Mouse (Mus musculus): ENCODE measurements around the gene Ccnt2. TPM values are rescaled to one million over a fixed set of nuclear protein-coding genes. Genes with fewer than 3 reads are reported as not detected.

Ccnt2 gene
- polyA plus RNA-seq, 1 experiment: 45.0 TPM

GRCm38 (mm10) chr1:127785882-127786281 lies 11.9 kb downstream of the Ccnt2 start:
- H3K4me1 ChIP-seq (ENCODE audit: control insufficient read depth, insufficient read depth, low read length): peaks cover 43% of the 10 kb centered on the region
- TF ChIP-seq CTCF (IDR thresholded peaks at IDR 0.05; ENCODE audit: low read depth, low read length) (no peak), POLR2A (IDR thresholded peaks at IDR 0.05; ENCODE audit: borderline replicate concordance, low read depth, low read length) (no peak)

DNA sequence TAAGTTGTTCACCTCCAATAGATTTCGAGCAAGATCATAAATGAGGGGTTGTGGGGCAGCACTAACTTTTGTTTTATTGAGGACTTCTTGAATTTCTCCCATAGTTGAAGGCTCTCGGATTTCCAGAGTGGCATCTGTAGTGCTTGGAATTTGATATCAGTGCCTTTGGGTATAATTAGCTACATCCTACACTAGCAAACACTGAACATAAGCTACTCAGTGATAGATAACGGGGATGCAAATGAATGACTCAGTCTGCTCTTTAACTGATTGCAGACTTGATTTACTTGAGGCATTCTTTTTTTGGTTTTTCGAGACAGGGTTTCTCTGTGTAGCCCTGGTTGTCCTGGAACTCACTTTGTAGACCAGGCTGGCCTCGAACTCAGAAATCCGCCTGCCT lies 15.0 kb downstream of the Ccnt2 start:
- TF ChIP-seq POLR2A (IDR thresholded peaks at IDR 0.05; ENCODE audit: borderline replicate concordance, low read depth, low read length): no peak
- no peak for TF ChIP-seq CTCF (IDR thresholded peaks at IDR 0.05; ENCODE audit: low read depth, low read length)
- H3K4me3 ChIP-seq (ENCODE audit: insufficient read depth, low read length): no peak overlapping the region
- H3K27ac ChIP-seq (ENCODE audit: insufficient read depth, low read depth, low read length): no peak overlapping the region
- peaks cover 17% of the 10 kb centered on the region for H3K4me1 ChIP-seq (ENCODE audit: control insufficient read depth, insufficient read depth, low read length)

More at GRCm38 (mm10) chr1:127785882-127786281, 11.9 kb downstream of the Ccnt2 start:
- H3K4me3 ChIP-seq (ENCODE audit: insufficient read depth, low read length): no peak overlapping the region
- H3K27ac ChIP-seq (ENCODE audit: insufficient read depth, low read depth, low read length): no peak overlapping the region

DNA sequence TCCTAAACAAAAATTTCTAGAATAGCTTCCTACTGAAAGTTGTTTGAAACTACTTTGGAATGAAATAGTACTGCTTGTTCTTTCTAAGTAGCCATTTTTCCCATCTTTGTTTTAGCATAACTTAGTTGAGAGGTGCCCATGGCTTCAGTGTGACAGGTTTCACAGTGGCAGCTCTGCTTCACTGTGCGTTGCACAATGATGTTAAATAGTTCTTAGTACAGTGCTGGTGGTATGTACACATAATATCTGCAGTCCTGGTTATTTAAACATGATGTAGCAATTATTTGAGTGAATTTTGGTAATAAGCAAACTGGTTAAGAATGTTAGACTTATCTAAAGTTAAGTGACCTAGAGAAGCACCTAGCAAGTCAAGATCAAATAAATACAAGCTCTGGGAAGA lies 19.5 kb downstream of the Ccnt2 start:
- TF ChIP-seq CTCF (IDR thresholded peaks at IDR 0.05; ENCODE audit: low read depth, low read length) (no peak), POLR2A (IDR thresholded peaks at IDR 0.05; ENCODE audit: borderline replicate concordance, low read depth, low read length) (no peak)
- Histone ChIP-seq H3K4me3 (ENCODE audit: insufficient read depth, low read length) (no peak overlapping the region), H3K27ac (ENCODE audit: insufficient read depth, low read depth, low read length) (no peak overlapping the region), H3K4me1 (ENCODE audit: control insufficient read depth, insufficient read depth, low read length) (peaks cover 14% of the 10 kb centered on the region)

- H3K27ac ChIP-seq (ENCODE audit: insufficient read depth, low read depth, low read length): no peak overlapping the region
- TF ChIP-seq CTCF (IDR thresholded peaks at IDR 0.05; ENCODE audit: low read depth, low read length) (no peak), POLR2A (IDR thresholded peaks at IDR 0.05; ENCODE audit: borderline replicate concordance, low read depth, low read length) (no peak)
- H3K4me1 ChIP-seq (ENCODE audit: control insufficient read depth, insufficient read depth, low read length): peaks cover 15% of the 10 kb centered on the region
- H3K4me3 ChIP-seq (ENCODE audit: insufficient read depth, low read length): no peak overlapping the region
Observed at GRCm38 (mm10) chr1:127795087-127795769, 21.3 kb downstream of the Ccnt2 start.

GRCm38 (mm10) chr1:127796341-127796740 lies 22.4 kb downstream of the Ccnt2 start:
- Histone ChIP-seq H3K4me1 (ENCODE audit: control insufficient read depth, insufficient read depth, low read length) (peaks cover 15% of the 10 kb centered on the region), H3K27ac (ENCODE audit: insufficient read depth, low read depth, low read length) (peak overlapping the region; percentile 60), H3K4me3 (ENCODE audit: insufficient read depth, low read length) (no peak overlapping the region)
- TF ChIP-seq CTCF (IDR thresholded peaks at IDR 0.05; ENCODE audit: low read depth, low read length) (no peak), POLR2A (IDR thresholded peaks at IDR 0.05; ENCODE audit: borderline replicate concordance, low read depth, low read length) (no peak)

DNA sequence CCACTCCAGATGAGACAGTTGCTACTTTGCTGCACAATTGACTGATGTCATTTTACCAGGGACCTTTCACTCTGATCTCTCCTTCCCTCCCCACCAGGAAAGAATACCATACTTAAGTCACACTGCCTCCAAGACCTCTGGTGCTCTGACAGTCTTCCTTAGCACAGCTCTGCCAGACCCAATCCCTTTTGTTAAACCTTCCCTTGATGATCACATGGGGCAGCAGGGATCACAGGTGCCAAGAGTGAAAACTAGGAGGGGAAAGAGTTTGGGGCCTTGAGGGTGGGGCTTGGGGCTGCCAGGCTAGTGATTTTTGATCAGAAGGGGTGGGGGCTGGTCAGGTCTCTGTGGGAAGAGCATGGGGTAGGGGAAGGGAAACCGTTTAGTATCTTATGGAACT lies 22.8 kb downstream of the Ccnt2 start:
- TF ChIP-seq CTCF (IDR thresholded peaks at IDR 0.05; ENCODE audit: low read depth, low read length) (no peak), POLR2A (IDR thresholded peaks at IDR 0.05; ENCODE audit: borderline replicate concordance, low read depth, low read length) (no peak)

GRCm38 (mm10) chr1:127802916-127803315 lies 29.0 kb downstream of the Ccnt2 start:
- Histone ChIP-seq H3K4me1 (ENCODE audit: control insufficient read depth, insufficient read depth, low read length) (peaks cover 3% of the 10 kb centered on the region; the same call in 1 of the 2 replicates), H3K27ac (ENCODE audit: insufficient read depth, low read depth, low read length) (no peak overlapping the region)
- TF ChIP-seq CTCF (IDR thresholded peaks at IDR 0.05; ENCODE audit: low read depth, low read length) (no peak), POLR2A (IDR thresholded peaks at IDR 0.05; ENCODE audit: borderline replicate concordance, low read depth, low read length) (no peak)

More for the DNA sequence above, 22.8 kb downstream of the Ccnt2 start:
- Histone ChIP-seq H3K4me3 (ENCODE audit: insufficient read depth, low read length) (no peak overlapping the region), H3K27ac (ENCODE audit: insufficient read depth, low read depth, low read length) (peak overlapping the region; percentile 60), H3K4me1 (ENCODE audit: control insufficient read depth, insufficient read depth, low read length) (peaks cover 15% of the 10 kb centered on the region)

DNA sequence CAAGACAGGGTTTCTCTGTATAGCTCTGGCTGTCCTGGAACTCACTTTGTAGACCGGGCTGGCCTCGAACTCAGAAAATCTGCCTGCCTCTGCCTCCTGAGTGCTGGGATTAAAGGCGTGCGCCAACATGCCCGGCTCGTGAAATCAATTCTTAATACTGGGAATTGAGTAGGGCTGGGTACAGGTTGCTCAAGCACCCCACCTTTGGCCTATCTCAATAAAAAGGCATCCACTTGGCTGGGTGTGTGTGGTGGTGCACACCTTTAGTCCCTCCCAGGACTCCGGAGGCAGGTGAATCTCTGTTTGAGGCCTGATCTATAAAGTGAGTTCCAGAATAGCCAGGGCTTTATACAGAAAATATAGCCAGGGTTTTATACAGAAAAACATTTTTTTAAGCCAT lies 34.7 kb downstream of the Ccnt2 start:
- H3K4me1 ChIP-seq (ENCODE audit: control insufficient read depth, insufficient read depth, low read length): no peaks in the 10 kb centered on the region
- no peak overlapping the region for H3K27ac ChIP-seq (ENCODE audit: insufficient read depth, low read depth, low read length)
- TF ChIP-seq CTCF (IDR thresholded peaks at IDR 0.05; ENCODE audit: low read depth, low read length) (no peak), POLR2A (IDR thresholded peaks at IDR 0.05; ENCODE audit: borderline replicate concordance, low read depth, low read length) (no peak)
- no peak overlapping the region for H3K4me3 ChIP-seq (ENCODE audit: insufficient read depth, low read length)

More at GRCm38 (mm10) chr1:127802916-127803315, 29.0 kb downstream of the Ccnt2 start:
- no peak overlapping the region for H3K4me3 ChIP-seq (ENCODE audit: insufficient read depth, low read length)

DNA sequence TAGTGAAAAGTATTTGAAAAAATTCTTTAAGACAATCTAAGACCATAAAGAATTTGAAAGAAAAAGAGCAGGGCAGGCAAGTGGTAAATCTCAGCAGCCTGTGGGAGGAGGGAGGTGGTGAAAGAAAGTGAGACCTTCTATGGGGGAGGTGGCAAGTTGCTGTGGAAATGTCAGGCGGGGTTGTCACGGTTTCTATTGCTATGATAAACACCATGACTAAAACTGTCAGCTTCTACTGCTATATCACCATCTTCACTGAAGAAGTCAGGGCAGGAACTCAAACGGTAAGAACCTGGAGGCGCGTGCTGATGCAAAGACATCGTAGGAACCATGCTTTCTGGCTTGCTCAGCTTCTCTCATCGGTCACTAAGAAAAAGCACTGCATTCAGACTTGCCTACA lies 39.0 kb downstream of the Ccnt2 start:
- Histone ChIP-seq H3K4me1 (ENCODE audit: control insufficient read depth, insufficient read depth, low read length) (no peaks in the 10 kb centered on the region), H3K4me3 (ENCODE audit: insufficient read depth, low read length) (no peak overlapping the region), H3K27ac (ENCODE audit: insufficient read depth, low read depth, low read length) (no peak overlapping the region)
- TF ChIP-seq POLR2A (IDR thresholded peaks at IDR 0.05; ENCODE audit: borderline replicate concordance, low read depth, low read length): no peak
- TF ChIP-seq CTCF (IDR thresholded peaks at IDR 0.05; ENCODE audit: low read depth, low read length): no peak

DNA sequence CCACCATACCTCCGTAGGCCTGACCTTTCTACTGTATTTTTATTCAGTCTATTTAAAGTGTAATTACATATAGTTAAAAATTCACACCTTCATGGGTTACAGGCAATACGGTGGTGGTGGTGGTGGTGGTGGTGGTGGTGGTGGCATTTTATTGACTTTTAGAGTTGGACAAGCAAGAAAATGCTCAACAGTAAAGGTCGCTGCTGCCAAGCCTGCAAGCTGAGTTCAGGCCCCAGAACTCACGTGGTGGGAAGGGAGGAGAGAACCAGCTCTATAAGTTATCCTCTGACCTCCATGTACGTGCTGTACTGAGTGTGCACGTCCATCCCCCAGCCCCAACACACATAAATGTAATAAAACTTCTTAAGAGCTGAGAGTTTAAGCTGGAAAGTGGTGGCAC lies 42.4 kb downstream of the Ccnt2 start:
- TF ChIP-seq POLR2A (IDR thresholded peaks at IDR 0.05; ENCODE audit: borderline replicate concordance, low read depth, low read length) (no peak), CTCF (IDR thresholded peaks at IDR 0.05; ENCODE audit: low read depth, low read length) (no peak)
- H3K27ac ChIP-seq (ENCODE audit: insufficient read depth, low read depth, low read length): no peak overlapping the region
- H3K4me3 ChIP-seq (ENCODE audit: insufficient read depth, low read length): no peak overlapping the region
- no peaks in the 10 kb centered on the region for H3K4me1 ChIP-seq (ENCODE audit: control insufficient read depth, insufficient read depth, low read length)

Measured in bone marrow macrophage, adult 2 months (primary cell).